Mouse (Mus musculus) embryo, embryonic 9.5 days (tissue): ENCODE results near the gene Gnas.

ENCODE experiments used
- DNase-seq: peaks from one replicate; pipeline ENCODE4 v3.0.0-alpha.2; 2017; ENCODE audit errors: extremely low spot score

Gene Gnas

DNA sequence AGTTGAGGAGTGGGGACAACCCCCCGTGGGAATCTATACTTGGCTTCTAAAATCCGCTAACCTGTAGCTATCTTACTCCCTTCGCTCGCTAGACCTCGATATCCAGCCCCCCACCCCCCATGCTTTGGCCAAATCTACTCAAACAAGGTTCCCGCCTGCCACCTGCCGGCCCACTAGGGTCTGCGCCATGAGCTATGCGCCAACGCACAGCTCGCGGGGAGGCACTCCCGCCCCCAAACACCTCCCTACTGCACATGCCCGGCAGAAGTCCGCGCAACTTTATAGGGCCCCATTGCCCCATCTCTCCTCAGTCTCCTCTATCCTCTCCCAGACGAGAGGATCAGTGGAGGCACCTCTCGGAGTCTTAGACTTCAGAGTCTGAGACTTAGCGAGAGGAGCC lies at the start of gene Gnas:
Gene Gnas (plus strand): TSS at position 310 of the 400 bp plus-strand sequence.
- DNase-seq = peak; percentile 72

DNA sequence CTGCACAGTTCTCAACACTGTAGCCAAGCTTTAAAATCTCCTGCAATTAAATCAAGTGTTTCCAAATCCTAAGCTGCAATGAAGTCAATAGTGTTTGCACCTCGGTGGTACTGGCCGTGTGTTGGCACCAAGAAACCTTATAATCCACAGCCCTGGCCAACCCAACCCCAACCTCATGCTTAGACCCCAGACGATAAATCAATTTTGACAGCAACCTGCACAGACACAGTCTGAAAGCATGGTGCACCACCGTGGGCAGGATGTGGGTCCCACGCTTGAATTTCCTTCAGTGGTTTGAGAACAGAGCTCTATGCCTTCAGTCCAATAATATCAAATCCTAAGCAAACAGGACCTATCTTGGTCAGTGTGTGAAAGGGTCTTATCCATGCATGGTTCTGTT lies 41.7 kb upstream of the Gnas start:
- DNase-seq = no peak

DNA sequence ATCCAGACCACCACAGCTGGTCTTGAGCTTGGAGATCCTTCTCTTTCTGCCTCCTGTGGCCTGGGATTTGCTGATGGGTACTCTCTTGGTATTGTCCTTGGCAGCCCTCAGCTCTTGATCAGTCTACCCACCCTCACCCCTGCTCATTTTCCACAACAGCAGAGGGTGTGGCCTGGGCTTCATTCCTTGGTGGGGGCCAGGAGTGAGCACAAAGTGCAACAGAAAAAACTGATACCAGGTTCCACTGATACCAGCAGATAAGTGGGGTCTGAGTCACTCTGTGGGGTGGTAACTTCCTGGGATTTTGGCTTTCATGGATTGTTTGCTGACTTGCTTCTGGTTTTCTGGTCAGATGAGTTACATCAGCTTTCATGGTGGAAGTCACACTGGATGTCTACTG lies 32.2 kb upstream of the Gnas start:
- DNase-seq = no peak

DNA sequence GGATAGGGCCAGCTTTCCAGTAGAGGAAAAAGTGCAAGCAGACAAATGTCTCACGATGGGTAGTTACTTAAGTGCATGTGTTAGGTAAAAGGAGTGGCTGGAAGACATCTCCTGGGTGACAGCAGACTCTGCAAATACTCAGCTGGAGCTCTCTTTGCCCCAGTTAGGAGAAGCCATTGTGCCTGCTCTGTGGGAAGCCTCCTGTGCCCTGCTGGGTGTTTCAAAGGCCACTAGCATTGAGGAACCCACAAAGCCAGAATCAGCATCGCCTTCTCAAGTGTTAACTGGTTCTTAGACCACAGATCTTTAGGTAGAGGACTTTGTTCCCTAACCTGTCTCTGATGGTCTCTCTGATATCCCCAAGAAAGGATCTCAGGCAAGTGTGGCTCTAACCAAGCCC lies 26.8 kb upstream of the Gnas start:
- no peak for DNase-seq

DNA sequence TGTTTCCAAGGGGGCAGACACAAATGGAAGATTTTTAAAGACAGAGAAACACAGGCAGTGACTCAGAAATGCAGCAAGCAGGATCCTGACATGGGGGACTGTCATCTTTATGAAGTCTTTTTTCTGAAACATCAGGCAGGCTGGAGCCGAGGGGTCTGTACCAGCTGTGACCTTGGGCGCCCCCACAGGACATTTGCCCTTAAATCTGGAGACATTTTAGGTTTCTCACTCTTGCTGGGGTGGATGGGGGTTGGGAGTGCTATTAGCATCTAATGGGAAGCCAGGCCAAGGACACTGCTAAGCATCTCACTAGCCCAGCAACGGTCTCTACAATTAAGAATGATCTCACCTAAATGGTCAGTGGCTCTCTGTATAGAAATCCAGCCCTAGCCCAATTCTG lies 24.1 kb upstream of the Gnas start:
- peak; percentile 47 for DNase-seq

DNA sequence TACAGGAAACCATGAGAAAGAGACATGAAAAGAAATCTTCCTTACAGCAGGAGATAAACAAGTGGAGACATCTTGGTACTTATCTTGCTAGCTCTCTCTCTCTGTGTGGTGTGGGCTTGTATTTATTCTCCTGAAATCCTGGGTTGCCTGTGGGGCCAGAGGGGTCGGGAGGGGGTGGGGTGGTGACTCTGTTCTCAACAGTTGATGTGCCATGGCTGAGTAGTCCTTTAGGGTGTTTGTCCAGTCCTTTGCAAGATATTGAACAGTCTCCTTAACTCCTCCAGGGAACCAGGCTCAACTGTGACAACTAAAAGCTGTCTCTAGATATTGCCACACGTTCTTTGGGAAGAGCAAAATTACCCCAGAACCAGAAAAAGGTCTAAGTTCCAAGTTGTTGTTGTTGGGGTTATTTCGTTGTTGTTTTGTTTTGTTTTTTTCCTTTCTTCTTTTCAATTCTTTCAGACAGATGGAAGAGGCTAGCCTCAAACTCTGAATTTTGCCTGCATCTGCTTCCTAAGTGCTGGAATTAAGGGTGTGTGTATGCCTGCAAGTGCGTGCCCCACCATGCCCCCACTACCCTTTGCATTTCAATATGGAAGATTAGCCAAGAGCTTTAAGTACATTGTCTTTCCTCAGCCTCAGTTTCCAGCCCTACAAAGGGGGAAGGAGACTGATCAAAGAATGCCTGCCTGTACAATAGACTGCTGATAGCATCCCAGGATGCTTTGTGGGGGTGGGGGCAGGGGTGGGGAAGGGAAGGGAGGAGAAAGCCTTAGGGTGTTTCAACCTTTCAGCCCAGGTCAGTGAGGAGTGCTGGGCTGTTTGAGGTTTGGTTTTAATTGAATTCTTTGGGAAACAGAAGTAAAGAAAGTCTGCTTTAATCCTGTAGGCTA lies 23.0 kb upstream of the Gnas start:
- peak; percentile 32 for DNase-seq

DNA sequence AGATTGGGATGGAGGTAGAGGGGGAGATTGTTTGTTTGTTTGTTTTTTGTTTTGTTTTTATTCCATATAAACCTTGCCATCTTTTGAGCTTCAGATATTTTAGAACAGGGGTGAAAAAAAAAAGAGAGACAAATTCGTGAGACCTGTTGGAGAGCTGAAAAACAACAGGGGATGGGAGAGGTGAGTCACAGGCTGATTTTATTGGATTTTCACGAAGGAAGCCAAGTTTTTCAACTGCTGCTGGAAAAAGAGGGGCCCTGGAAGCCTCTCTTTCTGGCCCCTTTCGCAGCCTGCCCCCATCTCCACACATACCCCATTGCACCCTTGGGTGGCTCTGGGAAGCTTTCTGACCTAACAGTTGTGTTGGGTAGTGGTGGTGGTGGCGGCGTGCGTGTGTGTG lies 22.3 kb upstream of the Gnas start:
- no peak for DNase-seq

DNA sequence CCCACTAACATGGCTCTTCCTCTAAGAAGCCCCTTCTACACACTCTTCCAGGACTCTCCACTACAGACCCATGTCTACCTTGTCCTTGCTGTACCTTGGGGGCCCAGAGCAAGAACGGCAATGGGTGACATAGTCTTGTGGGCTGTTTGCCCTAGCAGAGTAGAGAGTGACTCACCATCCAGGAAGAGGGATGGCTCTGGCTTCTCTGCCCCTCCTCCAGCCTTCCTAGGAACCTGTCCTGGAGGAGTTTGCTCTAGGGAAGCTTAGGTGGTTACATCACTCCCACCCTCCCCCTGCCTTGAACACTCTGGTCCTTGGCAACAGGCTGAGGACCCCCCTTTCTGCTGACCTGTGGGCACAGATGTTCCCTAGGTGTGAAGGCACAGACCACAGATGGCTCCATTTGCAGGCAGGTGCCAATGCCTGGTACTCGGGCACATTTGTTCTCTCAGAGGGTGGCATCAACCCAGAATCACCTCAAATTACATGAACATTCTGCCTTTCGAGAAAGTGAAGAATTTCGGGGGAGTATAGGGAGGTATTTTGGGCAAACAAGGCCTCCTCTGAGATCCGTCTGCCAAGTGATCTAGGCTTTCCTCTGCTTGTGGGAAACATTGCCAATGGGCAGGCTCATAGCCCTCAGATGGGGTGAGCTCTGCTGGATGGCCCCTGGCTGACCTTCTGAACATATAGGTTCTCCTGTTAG lies 20.9 kb upstream of the Gnas start:
- DNase-seq = no peak

DNA sequence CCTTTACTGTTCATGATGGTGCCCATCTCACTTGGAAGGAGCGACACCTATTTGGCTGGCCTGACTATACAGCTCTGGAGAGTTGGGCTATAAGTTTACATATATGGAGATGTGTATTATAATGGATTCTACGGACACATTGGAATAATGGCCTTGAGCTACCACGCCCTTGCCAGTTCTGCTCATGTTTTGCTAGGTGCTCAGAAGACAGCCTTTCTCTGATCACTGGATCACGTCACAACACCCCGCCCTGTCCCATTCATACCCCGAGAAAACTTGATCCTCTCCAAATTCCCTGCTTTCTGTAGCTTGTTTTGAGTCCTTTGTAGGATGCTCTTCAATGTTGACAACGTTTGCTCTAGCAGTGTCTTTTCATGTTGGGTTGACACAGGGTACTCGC lies 19.9 kb upstream of the Gnas start:
- DNase-seq = no peak

DNA sequence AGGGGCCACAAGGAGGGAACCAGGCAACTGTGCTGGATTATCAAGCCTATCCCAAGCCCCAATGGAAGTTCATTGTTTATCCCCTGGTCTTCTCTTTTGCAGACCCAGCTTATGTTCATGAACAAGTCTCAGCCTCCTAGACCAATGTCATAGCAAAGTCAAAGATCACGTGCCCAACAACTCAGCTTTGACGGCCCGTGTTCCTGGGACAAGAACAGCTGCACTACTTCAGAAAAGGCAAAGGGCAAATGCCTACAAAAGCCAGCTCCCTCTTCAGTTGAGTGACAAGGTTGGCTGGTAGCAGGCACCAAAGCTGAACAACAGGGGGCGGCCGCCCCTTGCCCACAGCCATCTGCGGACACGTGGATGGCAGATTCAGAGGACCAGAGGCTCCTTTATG lies 13.7 kb upstream of the Gnas start:
- DNase-seq = no peak

DNA sequence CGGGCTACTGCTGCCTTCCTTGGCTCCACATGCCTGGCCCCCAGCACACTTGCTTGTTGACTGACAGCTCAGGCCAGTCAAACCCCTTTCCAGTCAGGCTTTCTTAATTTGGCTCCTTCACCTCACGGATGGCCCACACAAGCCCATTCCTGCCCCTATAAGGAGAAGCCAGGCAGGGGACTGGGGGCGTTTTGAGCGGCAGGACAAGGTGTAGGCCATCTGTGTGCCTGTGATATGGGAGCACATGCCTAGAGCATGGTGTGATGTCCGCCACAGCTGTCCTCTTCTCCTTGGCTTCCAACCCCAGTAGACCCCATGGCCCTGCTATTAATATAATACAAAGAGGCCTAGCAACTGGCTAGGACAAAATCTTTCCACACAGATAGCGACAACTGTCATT lies 12.7 kb upstream of the Gnas start:
- DNase-seq = no peak

DNA sequence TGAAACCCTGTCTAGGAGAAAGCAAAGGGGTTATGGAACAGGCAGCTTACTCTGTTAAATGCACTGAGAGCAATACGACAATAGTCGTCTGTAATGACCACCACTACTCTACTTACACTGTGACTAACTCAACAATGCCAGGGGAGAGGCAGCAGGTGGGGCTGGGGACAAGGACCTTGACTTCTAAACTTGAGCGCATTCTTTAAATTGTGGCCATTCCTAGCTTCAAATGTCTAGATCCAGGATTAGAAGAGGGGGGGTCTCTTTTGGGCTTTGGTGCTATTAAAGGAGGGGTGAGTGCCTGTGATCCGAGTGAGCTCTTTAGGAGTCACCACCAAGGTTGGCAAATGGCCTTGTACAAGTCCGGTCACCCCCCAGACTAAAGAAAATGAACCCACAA lies 11.0 kb upstream of the Gnas start:
- DNase-seq = no peak

DNA sequence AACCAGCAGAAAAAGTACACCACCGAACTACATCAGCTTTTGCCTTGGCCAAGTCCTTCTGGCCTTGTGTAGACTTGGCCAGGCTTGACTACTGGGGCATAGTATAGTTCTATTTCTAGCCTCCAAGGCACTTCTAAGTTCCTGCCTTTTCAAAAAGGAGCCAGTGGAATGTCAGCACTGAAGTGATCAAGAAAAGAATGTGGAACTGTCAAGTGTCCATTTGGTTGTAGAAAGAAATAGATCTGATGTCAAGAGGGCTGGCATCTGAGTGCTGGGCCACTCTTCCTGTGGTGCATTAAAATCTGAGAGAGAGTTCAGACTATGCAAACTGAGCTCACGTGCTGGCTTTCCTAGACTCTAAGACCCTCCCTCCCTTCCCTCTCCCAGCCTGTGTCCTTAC lies 10.2 kb upstream of the Gnas start:
- no peak for DNase-seq

DNA sequence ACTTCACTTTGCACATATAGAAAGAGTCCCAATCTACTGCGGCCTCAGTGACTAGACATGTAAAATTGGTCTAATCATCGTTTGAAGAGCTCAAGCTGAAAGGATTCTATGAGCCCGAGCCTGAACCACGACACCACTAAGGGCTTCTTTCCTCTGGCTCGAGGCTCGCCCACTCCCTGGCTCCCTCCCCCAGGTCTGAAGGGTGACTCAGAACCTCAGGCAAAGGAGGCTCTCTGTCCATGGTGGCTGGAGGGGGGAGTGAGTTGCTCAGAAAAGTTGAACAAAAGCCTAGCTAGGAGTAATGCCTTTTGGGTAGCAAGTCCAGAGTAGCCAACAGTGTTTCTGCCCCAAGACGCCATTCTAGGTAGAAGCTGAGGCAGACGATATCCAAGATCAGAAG lies 4.3 kb upstream of the Gnas start:
- DNase-seq = no peak

DNA sequence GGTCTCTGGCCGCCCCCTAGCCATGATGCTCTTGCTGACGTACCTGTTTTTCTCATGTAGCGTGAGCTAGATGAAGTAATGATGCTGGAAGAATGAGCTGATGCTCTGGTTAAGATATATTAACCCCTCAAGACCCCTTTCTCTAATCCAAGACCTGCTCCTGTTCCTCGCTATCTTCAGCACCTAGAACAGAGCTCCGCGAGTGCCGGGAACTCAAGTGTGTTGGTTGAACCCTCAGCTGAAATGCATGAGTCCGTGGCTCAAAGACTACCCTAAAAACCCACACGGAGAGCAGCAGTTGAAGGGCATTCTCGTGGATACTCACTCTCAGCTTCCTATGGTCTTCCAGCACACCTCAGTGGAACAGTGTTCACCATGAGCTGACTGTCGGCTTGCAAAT lies 779 bp upstream of the Gnas start:
- no peak for DNase-seq

DNA sequence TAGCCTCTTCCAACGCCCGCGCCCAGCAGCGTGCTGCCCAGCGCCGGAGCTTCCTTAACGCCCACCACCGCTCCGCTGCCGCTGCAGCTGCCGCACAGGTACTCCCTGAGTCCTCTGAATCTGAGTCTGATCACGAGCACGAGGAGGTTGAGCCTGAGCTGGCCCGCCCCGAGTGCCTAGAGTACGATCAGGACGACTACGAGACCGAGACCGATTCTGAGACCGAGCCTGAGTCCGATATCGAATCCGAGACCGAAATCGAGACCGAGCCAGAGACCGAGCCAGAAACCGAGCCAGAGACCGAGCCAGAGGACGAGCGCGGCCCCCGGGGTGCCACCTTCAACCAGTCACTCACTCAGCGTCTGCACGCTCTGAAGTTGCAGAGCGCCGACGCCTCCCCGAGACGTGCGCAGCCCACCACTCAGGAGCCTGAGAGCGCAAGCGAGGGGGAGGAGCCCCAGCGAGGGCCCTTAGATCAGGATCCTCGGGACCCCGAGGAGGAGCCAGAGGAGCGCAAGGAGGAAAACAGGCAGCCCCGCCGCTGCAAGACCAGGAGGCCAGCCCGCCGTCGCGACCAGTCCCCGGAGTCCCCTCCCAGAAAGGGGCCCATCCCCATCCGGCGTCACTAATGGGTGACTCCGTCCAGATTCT lies 812 bp downstream of the Gnas start:
- peak; percentile 54 for DNase-seq

DNA sequence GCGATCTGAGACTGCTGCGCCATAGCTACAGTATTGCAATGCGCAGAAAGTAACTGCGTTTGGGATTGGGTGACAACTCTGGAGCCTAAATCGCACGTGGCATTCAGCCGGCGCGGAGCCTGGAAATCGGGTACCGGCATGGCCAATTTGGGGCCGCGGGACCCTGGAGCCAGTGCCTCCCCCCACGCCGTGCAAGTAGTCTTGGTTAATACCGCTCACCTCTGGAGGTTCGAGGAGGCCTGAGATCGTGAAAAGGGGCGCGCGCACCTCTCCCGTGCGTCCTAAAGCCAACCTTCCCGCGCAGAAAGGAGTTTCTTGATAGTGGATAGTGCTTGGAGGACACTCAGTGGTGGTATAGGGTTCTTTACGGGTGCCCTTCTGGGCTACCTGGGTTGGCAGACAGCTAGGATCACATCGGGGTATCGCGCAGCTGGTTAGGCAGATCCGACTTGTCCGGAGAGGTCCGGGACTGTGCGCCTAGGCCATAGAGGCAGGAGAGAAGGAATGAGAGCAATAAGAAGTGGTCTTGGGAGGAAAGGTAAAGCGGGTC lies 1.9 kb downstream of the Gnas start:
- peak; percentile 40 for DNase-seq

DNA sequence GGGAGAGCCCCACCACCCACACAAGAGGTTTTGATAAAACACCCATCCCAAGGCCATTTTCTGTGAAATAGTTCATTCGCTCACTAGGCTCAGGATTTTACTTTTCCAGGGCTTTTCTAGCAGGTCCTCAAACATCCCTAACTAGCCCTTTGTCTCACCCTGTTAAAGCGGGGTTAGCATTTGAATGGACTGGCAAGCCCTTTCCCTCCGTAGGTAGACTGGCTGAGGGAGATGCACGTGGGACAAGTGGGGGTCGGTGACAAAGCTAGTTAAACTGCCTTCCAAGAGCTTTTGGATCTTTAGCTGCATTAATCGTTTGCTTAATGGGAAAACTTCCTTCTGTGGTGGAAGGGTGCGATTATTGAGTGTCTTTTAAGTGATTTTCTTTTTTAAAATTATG lies 3.8 kb downstream of the Gnas start:
- DNase-seq = no peak

DNA sequence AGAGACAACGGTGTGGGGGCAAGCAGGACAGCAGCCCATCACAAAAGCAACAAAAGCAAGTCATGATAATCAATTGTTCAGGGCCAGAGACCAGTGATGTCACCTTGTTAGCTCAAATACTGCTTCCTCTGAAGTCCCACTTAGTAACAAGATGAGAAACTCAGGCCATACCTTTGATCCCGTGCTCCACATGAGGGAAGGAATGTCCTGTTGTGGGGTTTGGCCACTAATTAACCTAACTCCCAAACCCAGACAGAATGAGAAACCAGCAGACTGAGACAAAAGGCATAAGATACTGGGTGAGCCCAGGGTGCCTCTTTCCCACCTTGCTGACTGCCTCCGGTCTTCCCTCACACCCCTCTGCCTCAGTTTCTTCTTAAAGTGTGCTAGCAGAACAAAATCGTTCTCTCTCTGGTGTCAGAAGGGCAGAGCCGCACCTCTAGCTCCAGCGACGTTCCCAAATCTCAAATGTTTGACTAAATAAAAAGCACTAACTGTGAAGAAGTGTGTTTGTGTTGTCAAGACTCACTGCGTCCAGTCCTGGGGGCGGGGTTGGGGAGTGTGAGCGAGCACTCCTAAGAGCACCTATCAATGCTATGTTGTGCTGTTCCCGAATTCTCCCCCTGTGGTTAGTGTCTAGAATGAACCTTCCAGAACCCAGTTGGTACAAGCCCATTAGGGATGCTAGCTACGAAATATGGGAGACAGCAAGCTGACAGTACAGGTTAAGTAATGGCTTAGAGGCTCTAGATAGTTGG lies 4.7 kb downstream of the Gnas start:
- no peak for DNase-seq

DNA sequence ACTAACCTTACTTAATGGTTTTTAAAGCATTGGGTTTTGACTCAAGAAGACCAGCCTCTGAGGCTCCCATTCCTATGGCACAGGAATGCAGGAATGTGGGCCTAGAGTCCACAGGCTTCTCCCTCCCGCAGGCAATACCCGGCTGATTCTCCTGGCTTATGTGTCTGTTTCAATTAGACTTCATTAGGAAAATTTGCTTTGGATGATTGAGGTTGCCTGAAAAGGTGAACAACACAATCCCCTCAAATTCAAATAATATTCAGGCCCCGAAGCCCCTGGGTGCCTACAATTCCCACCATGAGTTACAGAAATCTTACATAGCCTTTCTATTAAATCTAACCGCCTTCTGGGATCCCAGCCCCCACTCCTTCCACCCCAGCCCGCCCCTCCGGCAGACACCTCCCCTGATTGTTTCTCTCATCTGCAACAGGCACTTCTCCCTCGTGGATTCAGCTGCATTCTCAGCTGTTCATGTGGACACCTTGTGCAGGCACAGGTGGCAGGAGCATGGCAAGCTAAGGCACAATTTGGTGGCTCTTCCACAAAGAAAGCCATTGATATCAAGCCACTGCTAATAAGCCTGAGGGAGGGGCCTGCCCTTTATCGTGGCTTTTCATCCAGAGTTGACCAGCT lies 7.0 kb downstream of the Gnas start:
- DNase-seq = no peak

DNA sequence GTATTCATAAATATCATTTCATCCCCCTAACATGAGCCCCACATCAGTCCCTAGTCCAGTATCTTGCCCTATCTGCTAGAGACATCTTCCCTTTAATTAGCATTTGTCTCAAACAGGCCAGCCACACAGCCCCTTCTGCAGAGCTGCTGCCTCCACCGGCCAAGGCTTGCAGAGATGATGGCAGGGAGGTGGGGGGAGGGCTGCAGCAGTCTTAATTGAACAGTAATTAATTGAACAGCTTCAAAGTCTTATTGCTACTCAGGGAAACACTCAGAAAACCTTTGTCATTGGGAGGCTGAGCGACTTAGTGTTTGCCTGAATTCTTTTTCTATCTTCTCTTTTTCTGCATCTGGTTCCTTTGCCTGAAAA lies 7.5 kb downstream of the Gnas start:
- DNase-seq = no peak
